Mouse (Mus musculus) bone marrow macrophage, adult 2 months (primary cell): ENCODE results near the gene Cfap58.

Source experiments
- CTCF ChIP-seq: IDR thresholded peaks from 2 replicates; pipeline ENCODE4 v1.5.1; 2012; ENCODE audit warnings: low read depth, mild to moderate bottlenecking, low read length, moderate library complexity
- POLR2A ChIP-seq: IDR thresholded peaks from 2 replicates; pipeline ENCODE4 v1.6.1; 2012; ENCODE audit warnings: mild to moderate bottlenecking, low read depth, low read length, borderline replicate concordance

DNA sequence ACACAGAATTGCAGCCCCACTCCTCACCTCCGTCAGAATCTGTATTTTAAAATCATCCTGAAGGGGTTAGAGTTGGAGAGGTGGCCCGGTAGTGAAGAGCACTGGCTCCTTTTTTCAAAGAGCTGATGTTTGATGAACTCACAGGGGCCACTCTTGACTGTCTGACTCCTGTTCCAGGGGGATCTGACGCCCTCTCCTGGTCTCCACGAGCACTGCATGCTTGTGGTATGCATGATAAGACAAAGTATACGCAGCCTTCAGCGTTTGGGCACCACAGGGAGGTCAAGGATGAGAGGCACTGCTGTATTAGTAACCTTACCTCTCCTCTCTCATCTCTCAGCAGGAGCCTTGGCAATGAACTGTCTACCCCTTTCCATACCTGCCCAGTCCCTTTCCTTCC, 37.5 kb upstream of the Cfap58 start:
- TF ChIP-seq CTCF (no peak), POLR2A (no peak)
